Comparison of ENCODE assay signal across 8 mouse cellular contexts in the genomic region with DNA sequence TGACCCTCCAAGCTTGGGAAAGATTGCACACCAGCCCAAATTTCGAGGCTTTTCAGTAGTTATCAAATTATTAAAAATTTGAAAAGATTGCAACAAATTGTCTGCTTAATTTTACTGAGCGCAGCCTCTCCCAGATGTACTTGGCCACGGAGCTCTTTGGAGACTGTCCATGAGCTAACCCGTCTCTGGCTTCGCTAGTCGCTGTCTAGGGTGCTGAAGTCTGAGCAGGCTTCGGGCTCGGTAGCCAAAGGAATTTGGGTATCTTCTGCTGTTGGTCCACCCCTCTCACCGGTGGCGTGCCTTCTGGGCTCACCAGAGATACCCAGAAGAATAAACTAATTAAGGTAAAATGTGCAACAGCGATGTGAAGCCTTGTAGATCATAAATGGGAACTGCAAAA.
DNase-seq lines count a peak whose midpoint lies in the region; ATAC-seq and TF ChIP-seq lines count a peak whose summit lies in the region.

No protein-coding gene starts in this region.

- no peak for TF ChIP-seq CTCF in cerebellum, adult 2 months (IDR thresholded peaks at IDR 0.05; ENCODE audit: borderline replicate concordance, insufficient read depth, low read depth, low read length)

- WGBS in cerebellum, adult 2 months: 56% methylated on average over 11 of the region's 11 CpGs

- H3K27ac ChIP-seq in cerebellum, adult 2 months (ENCODE audit: insufficient read depth, low read length): no peak overlapping the region

- no peak overlapping the region for H3K4me3 ChIP-seq in cerebellum, adult 2 months (replicated peaks; ENCODE audit: insufficient read depth, low read depth, low read length)

- ATAC-seq in frontal cortex, adult (ENCODE audit: low TSS enrichment): no peak

- peaks cover 10% of the 10 kb centered on the region for H3K4me1 ChIP-seq in cerebellum, adult 2 months (ENCODE audit: control insufficient read depth, insufficient read depth, low read length)

- TF ChIP-seq POLR2A in cerebellum, adult 2 months (IDR thresholded peaks at IDR 0.05; ENCODE audit: borderline replicate concordance, insufficient read depth, low read length): no peak

- DNase-seq in heart, adult 18-20 months: peak; percentile 65 to 79
- DNase-seq in heart, adult 11 months: no peak
- peak; percentile 82 for DNase-seq in ES-CJ7 (ENCODE audit: low read depth, low spot score)
- peak; percentile 73 for DNase-seq in embryo, embryonic 11.5 days (ENCODE audit: low read depth, low spot score)
- peak; percentile 62 for DNase-seq in hindlimb bud, embryonic 11.5 days (ENCODE audit: extremely low spot score, low read depth, low spot score)
- peak; percentile 61 for DNase-seq in lung, postnatal 36 days
- no peak for DNase-seq in cerebellum, adult 2 months

- no peaks in the 10 kb centered on the region for H3K27me3 ChIP-seq in cerebellum, adult 2 months (ENCODE audit: control insufficient read depth, insufficient read depth, low read length)

Comparison
In these comparisons a context has a peak if more than half of its experiments do, and no peak if none do; other contexts are left out.
1. DNase-seq: peak in heart, adult 18-20 months (2 of 2), ES-CJ7 (single experiment), embryo, embryonic 11.5 days (single experiment), hindlimb bud, embryonic 11.5 days (single experiment) and lung, postnatal 36 days (single experiment); none in heart, adult 11 months (single experiment) and cerebellum, adult 2 months (0 of 2).